Mouse (Mus musculus): ENCODE data around the gene Trp53bp1. TPM values are rescaled to one million over a fixed set of nuclear protein-coding genes. Genes with fewer than 3 reads are reported as not detected.

The Trp53bp1 gene
- total RNA-seq, 2 experiments from 2014 or later: 13.5 to 16.4 TPM

- DNase-seq: no peak
Observed at GRCm38 (mm10) chr2:121249758-121250157, 21.4 kb downstream of the Trp53bp1 start.

GRCm38 (mm10) chr2:121244099-121244498 is 27.1 kb downstream of the Trp53bp1 start:
- no peak for DNase-seq

DNA sequence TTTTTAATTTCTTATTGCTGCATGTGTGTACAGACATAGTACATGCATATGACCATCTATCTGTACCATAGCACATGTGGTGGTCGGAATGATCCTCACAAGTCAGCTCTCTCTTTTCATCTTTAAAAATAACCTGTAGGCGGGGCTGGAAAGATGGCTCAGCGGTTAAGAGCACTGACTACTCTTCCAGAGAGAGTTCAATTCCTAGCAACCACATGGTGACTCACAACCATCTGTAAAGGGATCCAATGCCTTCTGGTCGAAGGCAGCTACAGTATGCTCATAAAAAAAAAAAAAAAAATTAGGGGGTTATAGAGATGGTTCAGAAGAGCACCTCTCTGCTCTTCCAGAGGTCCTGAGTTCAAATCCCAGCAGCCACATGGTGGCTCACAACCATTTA is 31.8 kb downstream of the Trp53bp1 start:
- no peak for DNase-seq

DNA sequence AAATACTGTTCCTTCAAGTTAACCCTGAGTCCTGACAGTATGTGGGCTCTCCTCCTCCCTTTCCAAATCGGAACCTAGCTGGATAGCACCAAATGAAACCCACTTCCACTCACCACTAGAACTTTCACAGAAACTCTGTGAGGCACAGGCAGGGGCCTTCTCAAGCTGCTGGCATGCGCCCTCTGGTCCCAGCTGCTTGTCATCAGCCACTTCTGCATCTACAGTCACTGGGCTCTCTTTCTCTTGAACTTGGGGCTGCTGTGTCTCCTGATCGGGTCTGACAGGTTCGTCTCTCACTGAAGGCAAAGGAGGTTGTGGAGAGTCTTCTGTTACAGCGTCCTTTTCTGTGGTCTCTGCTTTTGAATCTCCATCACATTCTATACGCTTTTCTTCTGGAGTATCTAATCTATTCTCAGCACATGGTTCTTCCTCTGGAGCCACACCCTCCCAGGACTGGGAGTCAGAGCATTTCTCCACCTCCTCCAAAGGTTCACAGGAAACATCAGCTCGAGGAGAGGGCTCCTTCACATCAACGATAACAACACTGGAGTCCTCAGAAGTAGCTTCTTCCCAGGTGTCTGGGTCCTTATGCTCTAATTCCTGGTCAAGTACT is 35.6 kb downstream of the Trp53bp1 start:
- DNase-seq: no peak

GRCm38 (mm10) chr2:121228135-121228534 is 43.1 kb downstream of the Trp53bp1 start:
- no peak for DNase-seq

DNA sequence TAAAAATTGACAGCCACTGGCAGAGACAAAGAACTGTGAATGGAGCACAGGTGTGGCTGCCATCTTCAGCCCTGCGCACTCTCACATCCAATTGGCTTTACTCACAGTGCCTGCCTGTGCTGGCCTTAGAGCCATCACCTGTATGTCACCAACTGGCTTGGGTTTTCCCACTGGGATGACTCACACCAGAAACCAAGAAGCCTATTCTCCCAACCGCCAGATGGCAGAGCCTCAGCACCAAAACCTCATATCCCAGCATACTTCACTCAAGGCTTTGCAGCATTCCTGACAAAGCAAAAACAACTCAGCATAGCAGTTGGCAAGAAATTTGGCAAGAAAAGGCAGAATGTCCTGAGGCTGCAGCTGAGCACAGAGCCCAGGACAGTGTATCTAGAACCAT is 48.2 kb downstream of the Trp53bp1 start:
- DNase-seq: no peak

GRCm38 (mm10) chr2:121219994-121220393 is 51.2 kb downstream of the Trp53bp1 start:
- no peak for DNase-seq

DNA sequence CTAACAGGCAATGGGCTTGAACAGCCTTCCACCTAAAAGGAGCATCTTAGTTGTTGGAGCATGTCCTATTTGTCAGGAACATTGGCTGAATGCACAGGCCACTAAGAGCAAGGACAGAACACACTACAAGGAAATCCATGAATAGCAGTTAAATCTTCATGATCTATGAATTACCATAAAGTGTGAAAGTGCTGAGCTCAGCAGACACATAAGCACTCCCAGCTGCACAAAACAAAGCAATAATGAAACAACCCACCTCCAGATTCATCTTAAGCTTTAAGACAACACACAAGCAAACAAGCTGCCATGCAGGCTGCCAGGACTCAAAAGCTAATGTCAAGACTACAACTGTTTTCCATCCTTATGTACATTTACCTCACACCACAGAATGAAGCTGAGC is 52.0 kb downstream of the Trp53bp1 start:
- no peak for DNase-seq

GRCm38 (mm10) chr2:121214491-121214890 is 56.7 kb downstream of the Trp53bp1 start:
- DNase-seq: no peak

DNA sequence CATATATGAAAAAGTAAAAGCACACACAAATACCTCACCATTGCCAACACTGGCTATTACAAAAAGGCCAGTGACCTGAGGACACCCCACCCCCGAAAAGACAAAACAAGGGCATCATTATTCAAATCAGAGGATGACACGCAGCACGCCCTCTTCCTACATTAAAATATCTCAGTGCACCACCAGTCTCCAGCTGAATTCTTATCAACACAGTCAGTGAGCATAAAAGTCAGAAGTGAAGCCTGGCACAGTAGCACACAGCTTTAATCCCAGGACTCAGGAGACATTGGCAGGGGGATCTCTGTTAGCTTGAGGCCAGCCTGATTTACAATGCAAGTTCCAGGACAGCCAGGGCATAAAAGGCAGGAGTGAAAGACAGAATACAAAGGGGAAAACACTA is 64.7 kb downstream of the Trp53bp1 start:
- no peak for DNase-seq

- no peak for DNase-seq
Observed at GRCm38 (mm10) chr2:121204276-121204675, 66.9 kb downstream of the Trp53bp1 start.

GRCm38 (mm10) chr2:121195466-121195865 is 75.7 kb downstream of the Trp53bp1 start:
- DNase-seq: no peak

DNA sequence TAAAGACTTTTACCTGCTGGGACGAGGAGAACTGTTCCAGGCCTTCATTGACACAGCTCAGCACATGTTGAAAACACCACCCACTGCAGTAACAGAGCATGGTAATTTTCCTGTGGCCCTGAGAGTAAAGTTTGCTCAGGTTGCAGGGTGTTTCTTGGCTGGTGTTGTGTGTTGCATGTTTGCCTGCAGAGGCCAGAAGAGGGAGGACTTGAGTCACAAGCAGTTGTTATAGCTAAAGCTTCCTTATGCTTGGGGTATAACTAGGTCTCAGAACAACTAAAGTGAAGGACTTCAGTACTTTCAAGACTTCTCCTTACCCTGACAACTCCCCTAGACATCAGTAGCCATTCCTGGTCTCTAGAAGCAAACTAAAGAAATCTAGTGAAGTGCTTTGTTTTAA is 82.7 kb downstream of the Trp53bp1 start:
- DNase-seq: no peak

GRCm38 (mm10) chr2:121184142-121184541 is 87.1 kb downstream of the Trp53bp1 start:
- DNase-seq: no peak

- no peak for DNase-seq
Observed at GRCm38 (mm10) chr2:121183431-121183830, 87.8 kb downstream of the Trp53bp1 start.

DNA sequence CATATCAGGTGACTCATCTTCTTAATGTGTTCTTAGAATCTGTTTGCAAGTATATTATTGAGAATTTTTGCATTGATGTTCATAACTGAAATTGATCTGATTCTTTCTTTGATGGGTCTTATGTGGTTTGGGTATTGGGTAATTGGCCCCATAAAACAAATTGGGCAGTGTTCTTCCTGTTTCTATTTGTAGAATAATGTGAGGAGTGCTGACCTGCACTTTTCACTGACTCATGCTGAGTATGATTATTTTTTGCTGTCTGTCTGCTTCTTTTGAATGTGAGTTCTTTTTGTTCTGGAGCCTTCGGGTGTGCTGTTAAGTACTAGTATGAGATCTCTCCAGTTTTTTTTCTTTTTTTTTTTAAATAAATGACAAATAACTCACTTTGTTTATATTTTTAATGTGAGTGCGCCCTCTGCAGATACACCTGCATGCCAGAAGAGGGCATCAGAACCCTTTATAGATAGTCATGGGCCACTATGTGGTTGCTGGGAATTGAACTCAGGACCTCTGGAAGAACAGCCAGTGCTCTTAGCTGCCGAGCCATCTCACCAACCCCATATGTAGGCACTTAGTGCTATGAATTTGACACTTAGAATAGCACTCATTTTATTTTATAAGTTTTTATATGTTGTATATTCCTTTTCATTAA is 92.3 kb downstream of the Trp53bp1 start:
- DNase-seq: no peak

GRCm38 (mm10) chr2:121170980-121171742 is 100.0 kb downstream of the Trp53bp1 start, which contains the start of gene Zscan29:
Zscan29 (minus strand) TSS chr2:121171125.
- peak; percentile 88 for DNase-seq

- peak; percentile 18 for DNase-seq
Observed at GRCm38 (mm10) chr2:121170481-121170971, 100.7 kb downstream of the Trp53bp1 start, which contains the start of gene Tubgcp4. Tubgcp4 (plus strand) TSS chr2:121170654.

DNA sequence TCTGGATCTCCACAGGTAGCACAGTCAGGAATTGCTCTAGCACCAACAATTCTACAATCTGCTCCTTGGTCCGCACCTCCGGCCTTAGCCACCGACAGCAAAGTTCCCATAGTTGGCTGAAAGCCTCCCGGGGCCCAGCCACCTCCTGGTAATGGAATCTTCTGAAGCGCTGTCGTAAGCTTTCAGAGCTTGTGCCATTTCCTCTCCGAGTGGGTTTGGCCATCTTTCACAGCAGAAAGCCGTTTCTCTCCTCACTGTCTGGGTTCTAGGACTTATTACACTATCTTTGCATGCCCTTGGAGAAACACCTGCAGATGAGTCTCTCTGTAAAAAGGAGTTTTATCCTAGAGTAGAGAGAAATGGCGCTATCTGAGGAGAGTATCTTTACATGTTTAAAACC is 101.3 kb downstream of the Trp53bp1 start:
- DNase-seq: no peak

DNA sequence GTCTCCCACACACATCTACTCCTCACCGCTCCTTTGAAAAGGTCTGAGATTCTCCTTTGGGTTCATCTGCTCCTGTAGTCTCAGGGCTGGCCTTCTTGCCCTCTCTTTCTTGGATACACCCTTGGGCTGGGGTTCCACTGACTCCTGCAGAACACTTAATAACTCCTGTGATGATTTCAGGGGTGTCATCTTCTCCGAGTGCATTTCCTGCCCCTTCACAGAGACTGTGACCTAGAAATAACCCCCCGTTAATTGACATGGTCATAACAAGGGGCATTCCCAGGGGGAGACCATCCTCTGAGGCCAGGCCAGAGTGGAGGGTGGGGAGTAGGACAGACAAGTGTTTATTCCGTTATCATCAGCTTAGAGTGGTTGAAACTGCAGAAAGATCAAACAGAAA is 102.0 kb downstream of the Trp53bp1 start:
- DNase-seq: no peak

DNA sequence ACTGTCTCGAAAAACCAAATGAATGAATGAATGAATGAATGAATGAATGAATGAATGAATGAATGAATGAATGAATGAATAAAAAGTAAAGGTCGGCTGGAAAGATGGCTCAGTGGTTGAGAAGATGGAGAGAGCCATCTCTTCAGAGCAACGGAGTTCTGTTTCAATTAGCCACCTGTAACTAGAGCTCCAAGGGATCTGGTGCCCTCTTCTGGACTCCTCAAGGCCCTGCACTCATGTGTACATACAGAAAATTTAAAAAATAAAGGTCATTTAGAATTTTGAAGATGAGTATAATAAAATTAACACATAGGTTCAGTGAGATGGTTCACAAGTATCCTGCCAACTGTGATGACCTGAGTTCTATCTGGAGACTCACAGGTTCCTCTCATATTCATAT is 118.1 kb downstream of the Trp53bp1 start:
- DNase-seq: no peak

DNA sequence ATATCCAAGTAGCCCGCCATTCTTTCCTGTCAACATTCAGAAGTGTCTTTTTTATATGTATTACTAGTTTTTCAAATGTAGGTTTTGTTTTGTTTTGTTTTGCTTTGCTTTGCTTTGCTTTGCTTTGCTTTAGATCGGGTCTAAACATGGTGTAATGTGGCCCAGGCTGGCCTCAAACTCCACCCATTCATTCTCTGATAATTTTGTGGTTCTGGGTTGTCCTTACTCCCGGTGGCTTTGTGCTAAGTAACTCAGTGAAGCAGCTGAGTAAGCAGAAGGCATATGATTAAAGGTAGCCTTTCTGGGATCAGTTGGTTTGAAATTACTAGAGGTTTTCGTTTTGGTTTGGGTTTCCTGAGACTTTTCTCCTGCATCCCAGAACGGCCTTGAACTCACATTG is 121.5 kb downstream of the Trp53bp1 start:
- no peak for DNase-seq
